Mouse (Mus musculus) heart, embryonic 12.5 days (tissue): Measurements from ENCODE around the gene B4galnt2. TPM values are rescaled to one million over a fixed set of nuclear protein-coding genes. Genes with fewer than 3 reads are reported as not detected.
A peak's percentile ranks its signal among the peaks of the same experiment; 100 is the strongest.

Experiments
- ATAC-seq: fragments of 200-750 bp; cut with Nextera tagmentation; 2 replicates; pipeline ENCODE4 v1.8.0; 2017; ENCODE audit warnings: moderate TSS enrichment, moderate library complexity; ENCODE audit not compliant: insufficient number of reproducible peaks, low FRiP score
- H3K27ac ChIP-seq: fragments of 300-500 bp; sonication (generic); 2 replicates; pipeline ENCODE4 v1.5.1; 2016; ENCODE audit warnings: mild to moderate bottlenecking, moderate library complexity; ENCODE audit not compliant: poor library complexity, severe bottlenecking
- H3K27me3 ChIP-seq: fragments of 300-500 bp; sonication (generic); replicated peaks from 2 replicates; pipeline ENCODE4 v1.6.1; 2016; ENCODE audit warnings: mild to moderate bottlenecking, moderate library complexity
- H3K36me3 ChIP-seq: fragments of 300-500 bp; sonication (generic); 2 replicates; pipeline ENCODE4 v1.6.1; 2016; ENCODE audit warnings: mild to moderate bottlenecking, moderate library complexity
- H3K4me1 ChIP-seq: fragments of 300-500 bp; sonication (generic); replicated peaks from 2 replicates; pipeline ENCODE4 v1.6.1; 2016; ENCODE audit warnings: mild to moderate bottlenecking
- H3K4me2 ChIP-seq: fragments of 300-500 bp; sonication (generic); 2 replicates; pipeline ENCODE4 v1.6.1; 2016; ENCODE audit warnings: mild to moderate bottlenecking, moderate library complexity
- H3K4me3 ChIP-seq: fragments of 300-500 bp; sonication (generic); 2 replicates; pipeline ENCODE4 v1.5.1; 2016; ENCODE audit warnings: mild to moderate bottlenecking
- H3K9ac ChIP-seq: fragments of 300-500 bp; sonication (generic); 2 replicates; pipeline ENCODE4 v1.6.1; 2016; ENCODE audit warnings: mild to moderate bottlenecking, moderate library complexity
- H3K9me3 ChIP-seq: fragments of 300-500 bp; sonication (generic); replicated peaks from 2 replicates; pipeline ENCODE4 v1.6.1; 2016; ENCODE audit warnings: mild to moderate bottlenecking, moderate library complexity
- WGBS: fragments of 180-500 bp; shearing (Covaris S2); methylation state at CpG from one replicate; pipeline ENCODE4 v1.1.7; 2016; 5-methylcytosine and 5-hydroxymethylcytosine counted together
- microRNA-seq: library from miRNA; unstranded; fragments of <30 nt; microRNA quantifications from one replicate; pipeline ENCODE4, GENCODE M21; 2017
- polyA plus RNA-seq: library from polyadenylated mRNA; unstranded; fragments of >200 nt; fragmentation: Nextera tagmentation; extraction: Ambion mirVana; gene quantifications from 2 replicates; pipeline ENCODE4 v1.2.1, GENCODE M21; 2016

The B4galnt2 gene
- polyA plus RNA-seq, 1 experiment from 2014 or later, result 0.13 TPM

DNA sequence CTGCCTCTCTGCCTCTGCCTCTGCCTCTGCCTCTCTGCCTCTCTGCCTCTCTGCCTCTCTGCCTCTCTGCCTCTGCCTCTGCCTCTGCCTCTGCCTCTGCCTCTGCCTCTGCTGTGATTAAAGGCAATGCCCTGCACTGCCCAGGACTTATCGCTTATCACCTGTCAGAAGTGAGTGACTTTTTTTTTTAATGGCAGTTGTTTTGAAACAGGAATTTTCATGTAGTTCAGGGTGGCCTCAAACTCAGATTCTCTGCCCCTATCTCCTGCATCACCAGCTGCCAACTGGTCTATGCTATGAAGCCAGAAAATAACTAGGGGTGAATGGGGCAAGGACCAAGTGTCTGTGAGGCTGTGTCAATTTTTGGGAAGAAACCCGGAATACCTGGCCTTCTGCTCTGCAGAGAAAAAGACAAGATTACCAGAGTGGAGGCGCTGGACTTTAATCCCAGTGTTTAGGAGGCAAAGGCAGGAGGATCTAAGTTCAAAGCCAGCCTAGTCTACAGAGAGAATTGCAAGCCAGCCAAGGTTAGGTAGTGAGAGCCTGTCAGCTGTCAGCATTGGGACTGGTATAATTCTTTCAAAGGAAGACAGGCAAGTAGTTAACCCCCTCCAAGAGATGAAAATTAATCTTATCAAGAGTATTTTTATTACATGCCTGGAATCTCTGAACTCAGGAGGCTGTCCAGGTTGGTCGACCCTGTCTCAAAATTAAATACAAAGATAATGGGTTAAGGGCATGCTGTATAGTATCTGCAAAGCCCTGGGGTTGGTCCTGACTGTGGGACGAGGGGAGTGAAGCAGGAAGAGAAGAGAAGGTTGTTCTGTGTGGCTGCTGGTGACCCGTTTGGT is 88.1 kb downstream of the B4galnt2 start:
- H3K36me3 ChIP-seq, result no peaks in the 10 kb centered on the region
- no peak overlapping the region for H3K27ac ChIP-seq
- H3K27me3 ChIP-seq, result peaks cover 49% of the 10 kb centered on the region
- ATAC-seq, result no peak
- H3K4me2 ChIP-seq, result no peak overlapping the region
- peaks cover 36% of the 10 kb centered on the region for H3K4me1 ChIP-seq
- H3K9me3 ChIP-seq, result no peaks in the 10 kb centered on the region
- 52% methylated on average over 6 of the region's 6 CpGs for WGBS
- H3K4me3 ChIP-seq, result no peak overlapping the region
- no peak overlapping the region for H3K9ac ChIP-seq

DNA sequence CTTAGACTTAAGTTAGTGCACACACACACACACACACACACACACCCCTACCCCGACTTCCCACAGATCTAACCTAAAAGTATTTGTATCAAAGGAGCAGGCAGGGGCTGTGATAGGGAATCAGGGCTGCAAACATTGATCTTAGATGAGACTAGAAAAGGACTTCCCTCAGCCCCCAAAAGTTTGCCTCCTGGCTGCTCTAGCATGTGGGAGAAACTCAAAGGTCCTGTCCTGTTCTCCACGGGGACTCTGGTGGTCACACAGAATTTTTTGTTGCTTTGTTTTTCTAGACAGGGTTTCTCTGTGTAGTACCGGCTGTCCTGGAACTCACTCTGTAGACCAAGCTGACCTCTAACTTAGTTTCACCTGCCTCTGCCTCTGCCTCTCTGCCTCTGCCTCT is 89.1 kb downstream of the B4galnt2 start:
- Histone ChIP-seq H3K4me2 (peak overlapping the region; percentile 95), H3K4me1 (peaks cover 27% of the 10 kb centered on the region), H3K9ac (no peak overlapping the region), H3K36me3 (no peaks in the 10 kb centered on the region), H3K27me3 (peaks cover 40% of the 10 kb centered on the region), H3K27ac (no peak overlapping the region), H3K9me3 (no peaks in the 10 kb centered on the region), H3K4me3 (peak overlapping the region; percentile 70)
- no peak for ATAC-seq
- WGBS, result 52% methylated on average over 3 of the region's 3 CpGs

DNA sequence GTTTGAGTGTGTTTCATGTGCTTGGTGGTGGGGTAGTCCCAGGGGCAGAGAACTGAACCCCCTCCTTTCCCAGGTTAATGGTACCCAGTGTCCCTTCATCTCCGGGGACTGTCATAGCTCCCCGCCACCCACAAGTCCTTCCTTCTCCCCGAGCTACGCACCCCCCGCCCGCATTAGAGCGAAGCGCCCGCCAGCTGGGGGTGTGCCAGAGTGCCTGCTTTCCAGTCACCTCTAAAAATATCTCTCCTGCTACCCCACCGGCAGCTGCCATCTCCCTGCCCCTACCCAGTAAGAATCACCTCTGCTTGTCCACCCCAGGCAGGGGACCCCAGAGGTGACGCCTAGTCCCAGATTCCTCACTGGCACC is 89.8 kb downstream of the B4galnt2 start:
- Histone ChIP-seq H3K4me1 (peaks cover 19% of the 10 kb centered on the region; the same call in 1 of the 2 replicates), H3K9me3 (no peaks in the 10 kb centered on the region), H3K27ac (no peak overlapping the region), H3K27me3 (peaks cover 32% of the 10 kb centered on the region), H3K36me3 (no peaks in the 10 kb centered on the region), H3K4me2 (peak overlapping the region; percentile 95), H3K9ac (peak overlapping the region; percentile 76), H3K4me3 (peak overlapping the region; percentile 70)
- WGBS, result 0% methylated on average over 11 of the region's 11 CpGs
- ATAC-seq, result peak; percentile 16

DNA sequence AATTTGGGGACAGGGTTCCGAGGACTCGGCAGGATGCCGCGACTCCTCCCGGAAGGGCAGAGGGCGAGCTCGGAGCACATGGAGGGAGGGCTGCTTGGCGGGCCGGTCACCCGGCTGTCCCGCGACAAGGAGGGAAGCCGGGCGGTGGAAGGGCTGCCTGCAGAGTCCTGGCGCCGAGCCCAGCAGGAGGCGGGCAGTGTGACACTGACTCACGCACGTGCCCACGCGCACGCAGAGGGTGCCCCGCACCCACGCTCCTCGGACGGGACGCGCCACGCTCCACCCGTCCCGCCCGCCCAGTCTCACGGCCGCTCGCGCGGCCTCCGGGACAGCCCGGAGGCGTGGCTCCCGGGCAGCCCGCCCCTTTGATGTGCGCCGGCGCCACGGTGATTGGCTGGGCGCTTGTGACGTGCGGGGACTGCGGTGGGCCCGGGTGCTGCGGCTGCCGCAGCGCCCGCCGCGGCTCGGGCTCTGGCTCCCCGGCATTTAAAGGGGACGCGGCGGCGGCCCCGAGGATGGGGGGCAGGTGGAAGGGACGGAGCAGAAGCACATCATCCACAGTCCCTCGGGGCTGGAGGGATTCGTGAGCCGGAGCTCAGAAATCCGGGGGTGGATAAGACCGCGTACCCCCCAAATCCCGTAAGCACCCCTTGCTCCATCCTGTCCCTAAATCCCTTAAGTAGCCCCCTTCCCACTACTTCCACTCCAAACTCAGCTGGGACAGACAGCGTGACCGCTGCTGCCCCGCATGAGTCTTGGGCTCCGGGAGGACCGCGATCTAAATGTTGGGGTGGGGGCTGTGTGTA is 90.4 kb downstream of the B4galnt2 start, which contains the start of gene Phospho1:
Gene Phospho1 (plus strand): TSS at position 429 of the 806 bp plus-strand sequence.
- Histone ChIP-seq H3K9ac (peak within 1 kb of the TSS; percentile 81), H3K36me3 (no peaks in the 10 kb centered on the region), H3K4me1 (peaks cover 14% of the 10 kb centered on the region; the same call in 1 of the 2 replicates), H3K27me3 (peaks cover 26% of the 10 kb centered on the region), H3K9me3 (no peaks in the 10 kb centered on the region), H3K27ac (no peak within 1 kb of the TSS), H3K4me3 (peak within 1 kb of the TSS; percentile 70), H3K4me2 (peak within 1 kb of the TSS; percentile 95)
- peak; percentile 97 for ATAC-seq
- WGBS, result under 1% methylated on average over 77 of the region's 78 CpGs

DNA sequence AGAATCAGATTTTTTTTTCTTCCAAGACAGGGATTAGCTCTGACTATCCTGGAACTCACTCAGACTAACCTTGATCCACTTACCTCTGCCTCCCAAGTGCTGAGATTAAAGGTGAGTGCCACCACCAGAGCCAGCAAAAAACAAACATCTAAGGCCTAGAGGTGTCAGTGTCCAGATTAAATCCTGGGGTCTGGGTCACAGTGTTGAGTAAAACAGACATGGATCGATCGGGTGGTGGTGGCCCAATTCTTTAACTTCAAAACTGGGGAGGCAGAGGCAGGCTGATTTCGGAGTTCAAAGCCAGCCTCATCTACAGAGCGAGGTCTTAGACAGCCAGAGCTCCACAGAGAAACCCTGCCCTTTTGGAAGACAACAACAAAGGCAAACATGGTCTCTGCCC is 92.3 kb downstream of the B4galnt2 start:
- Histone ChIP-seq H3K36me3 (no peaks in the 10 kb centered on the region), H3K27ac (no peak overlapping the region), H3K4me3 (no peak overlapping the region), H3K4me1 (peaks cover 14% of the 10 kb centered on the region; the same call in 1 of the 2 replicates), H3K9ac (no peak overlapping the region), H3K4me2 (no peak overlapping the region), H3K9me3 (no peaks in the 10 kb centered on the region), H3K27me3 (peaks cover 14% of the 10 kb centered on the region)
- ATAC-seq, result no peak
- 89% methylated on average over 4 of the region's 4 CpGs for WGBS

DNA sequence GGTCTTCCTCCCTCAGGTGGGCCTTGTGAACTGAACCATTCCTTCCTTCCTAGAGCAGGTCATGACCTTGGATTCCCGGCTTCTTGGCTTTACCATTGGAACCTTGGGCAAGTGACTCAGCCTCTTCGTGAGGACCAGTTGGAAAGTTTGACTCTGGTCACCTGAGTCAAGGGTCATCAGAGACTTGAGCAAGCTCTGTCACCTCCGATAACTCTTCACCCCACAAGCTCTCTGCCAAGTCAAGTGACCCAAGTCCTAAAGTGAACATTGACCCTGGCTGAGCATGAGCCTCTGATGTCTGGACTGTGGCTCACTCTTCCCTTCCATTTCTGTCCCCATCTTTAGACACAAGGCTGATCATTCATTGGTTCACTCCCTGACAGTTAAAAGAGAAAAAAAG is 93.2 kb downstream of the B4galnt2 start:
- no peak overlapping the region for H3K4me2 ChIP-seq
- ATAC-seq, result no peak
- peaks cover 11% of the 10 kb centered on the region for H3K27me3 ChIP-seq
- WGBS, result 88% methylated on average over 3 of the region's 3 CpGs
- H3K4me1 ChIP-seq, result peaks cover 14% of the 10 kb centered on the region; the same call in 1 of the 2 replicates
- H3K36me3 ChIP-seq, result no peaks in the 10 kb centered on the region
- no peaks in the 10 kb centered on the region for H3K9me3 ChIP-seq
- no peak overlapping the region for H3K4me3 ChIP-seq
- H3K27ac ChIP-seq, result no peak overlapping the region
- no peak overlapping the region for H3K9ac ChIP-seq

DNA sequence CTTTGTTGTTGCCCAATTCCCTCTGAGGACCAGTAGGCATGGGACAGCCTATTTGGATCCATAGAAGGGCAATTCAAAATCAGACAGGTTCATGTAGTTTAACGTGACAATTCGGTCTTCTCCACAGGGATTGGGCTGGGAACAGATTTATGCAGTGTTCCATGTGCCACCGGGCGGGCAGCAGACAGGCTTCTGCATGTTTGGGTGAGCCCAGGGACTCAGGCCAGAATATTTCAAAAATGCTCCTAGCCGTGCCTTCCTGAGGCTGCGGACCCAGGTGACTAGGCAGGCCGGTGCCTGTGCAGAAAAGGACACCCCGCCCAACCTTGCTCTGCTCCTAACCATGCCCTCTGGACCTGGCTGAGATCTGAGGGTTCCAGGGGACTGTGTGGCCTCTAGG is 95.6 kb downstream of the B4galnt2 start:
- Histone ChIP-seq H3K36me3 (no peaks in the 10 kb centered on the region), H3K27ac (no peak overlapping the region), H3K4me1 (peaks cover 7% of the 10 kb centered on the region; the same call in 1 of the 2 replicates), H3K4me2 (no peak overlapping the region), H3K4me3 (no peak overlapping the region), H3K9ac (no peak overlapping the region), H3K9me3 (no peaks in the 10 kb centered on the region), H3K27me3 (peaks cover 9% of the 10 kb centered on the region)
- ATAC-seq, result no peak
- whole genome bisulfite sequencing, result 85% methylated on average over 8 of the region's 8 CpGs

Small RNAs within 50 kb of the gene (microRNA-seq; reads per million reads assigned to microRNA genes)
- gene Mir3063, result 0.71 reads per million

Other genes starting within 250 kb of the B4galnt2 start
- 260 and 286 TPM in 2 replicates for gene Phb, start 247.9 kb downstream of the B4galnt2 start, polyA plus RNA-seq
- 12.8 and 14.3 TPM in 2 replicates for gene Zfp652, start 202.2 kb downstream of the B4galnt2 start, polyA plus RNA-seq
- gene B130006D01Rik, start 191.3 kb downstream of the B4galnt2 start, polyA plus RNA-seq, result 0.56 and 0.76 TPM in 2 replicates
- gene Phospho1, start 90.4 kb downstream of the B4galnt2 start, polyA plus RNA-seq, result 0.65 and 0.66 TPM in 2 replicates
- gene Gngt2, start 77.7 kb downstream of the B4galnt2 start, polyA plus RNA-seq, result 39.1 and 39.2 TPM in 2 replicates
- 22.3 and 26.0 TPM in 2 replicates for gene Abi3, start 72.4 kb downstream of the B4galnt2 start, polyA plus RNA-seq
- gene Igf2bp1, start 91.0 kb upstream of the B4galnt2 start, polyA plus RNA-seq, result 63.2 and 66.9 TPM in 2 replicates
- gene Gip, start 109.7 kb upstream of the B4galnt2 start, polyA plus RNA-seq, result not detected in 2 replicates
- gene Snf8, start 120.0 kb upstream of the B4galnt2 start, polyA plus RNA-seq, result 76.0 and 78.9 TPM in 2 replicates
- 42.5 and 43.5 TPM in 2 replicates for gene Ube2z, start 150.5 kb upstream of the B4galnt2 start, polyA plus RNA-seq
- 1,401 and 1,405 TPM in 2 replicates for gene Atp5g1, start 160.8 kb upstream of the B4galnt2 start, polyA plus RNA-seq
- gene Calcoco2, start 197.1 kb upstream of the B4galnt2 start, polyA plus RNA-seq, result not detected in 2 replicates
- not detected in 2 replicates for gene Ttll6, start 218.9 kb upstream of the B4galnt2 start, polyA plus RNA-seq